Mouse (Mus musculus) hindbrain, embryonic 15.5 days (tissue): ENCODE measurements around the gene Ccdc8. TPM values are rescaled to one million over a fixed set of nuclear protein-coding genes. Genes with fewer than 3 reads are reported as not detected.

Source experiments
- ATAC-seq: fragments of 200-750 bp; cut with Nextera tagmentation; 2 replicates; pipeline ENCODE4 v1.8.0; 2017; ENCODE audit warnings: low read depth, moderate number of reproducible peaks, moderate TSS enrichment; ENCODE audit not compliant: low FRiP score
- H3K27ac ChIP-seq: fragments of 300-500 bp; sonication (generic); replicated peaks from 2 replicates; pipeline ENCODE4 v1.5.1; 2015; ENCODE audit warnings: mild to moderate bottlenecking, inconsistent platforms
- H3K27me3 ChIP-seq: fragments of 300-500 bp; sonication (generic); 2 replicates; pipeline ENCODE4 v1.6.1; 2015; ENCODE audit warnings: control low read depth, inconsistent platforms
- H3K36me3 ChIP-seq: fragments of 300-500 bp; sonication (generic); 2 replicates; pipeline ENCODE4 v1.6.1; 2015; ENCODE audit warnings: control low read depth, inconsistent platforms
- H3K4me1 ChIP-seq: fragments of 300-500 bp; sonication (generic); replicated peaks from 2 replicates; pipeline ENCODE4 v1.6.1; 2015; ENCODE audit warnings: control low read depth, inconsistent platforms
- H3K4me2 ChIP-seq: fragments of 300-500 bp; sonication (generic); 2 replicates; pipeline ENCODE4 v1.6.1; 2015; ENCODE audit warnings: moderate library complexity, mild to moderate bottlenecking, inconsistent platforms
- H3K4me3 ChIP-seq: fragments of 300-500 bp; sonication (generic); 2 replicates; pipeline ENCODE4 v1.5.1; 2015; ENCODE audit warnings: mild to moderate bottlenecking, inconsistent platforms
- H3K9ac ChIP-seq: fragments of 300-500 bp; sonication (generic); 2 replicates; pipeline ENCODE4 v1.6.1; 2015; ENCODE audit warnings: inconsistent platforms
- H3K9me3 ChIP-seq: fragments of 300-500 bp; sonication (generic); 2 replicates; pipeline ENCODE4 v1.6.1; 2016; ENCODE audit warnings: control low read depth, inconsistent platforms
- WGBS: fragments of 180-500 bp; shearing (Covaris S2); methylation state at CpG from one replicate; pipeline ENCODE4 v1.1.7; 2015; 5-methylcytosine and 5-hydroxymethylcytosine counted together
- polyA plus RNA-seq: library from polyadenylated mRNA; unstranded; fragments of >200 nt; fragmentation: Nextera tagmentation; extraction: Ambion mirVana; gene quantifications from 2 replicates; pipeline ENCODE4 v1.2.1, GENCODE M21; 2015

Ccdc8 gene
- polyA plus RNA-seq, 1 experiment from 2014 or later, result 7.4 TPM

GRCm38 (mm10) chr7:16980348-16980747 lies 12.2 kb upstream of the Ccdc8 start:
- peak overlapping the region; percentile 22 for H3K4me3 ChIP-seq
- peak; percentile 23; the same call in 1 of the 2 replicates for ATAC-seq

GRCm38 (mm10) chr7:16982859-16983568 lies 9.5 kb upstream of the Ccdc8 start, which contains the start of gene Gm42372:
TSS of gene Gm42372 (plus strand) at chr7:16983086.
- no peaks in the 10 kb centered on the region for H3K27me3 ChIP-seq
- H3K4me3 ChIP-seq, result peak within 1 kb of the TSS; percentile 50
- 23% methylated on average over 26 of the region's 26 CpGs for WGBS
- H3K9me3 ChIP-seq, result no peaks in the 10 kb centered on the region
- no peaks in the 10 kb centered on the region for H3K36me3 ChIP-seq
- peak within 1 kb of the TSS; percentile 76 for H3K27ac ChIP-seq
- peak within 1 kb of the TSS; percentile 50 for H3K9ac ChIP-seq
- ATAC-seq, result peak; percentile 81
- peaks cover 62% of the 10 kb centered on the region for H3K4me1 ChIP-seq
- peak within 1 kb of the TSS; percentile 68 for H3K4me2 ChIP-seq

More at GRCm38 (mm10) chr7:16980348-16980747, 12.2 kb upstream of the Ccdc8 start:
- Histone ChIP-seq H3K27ac (peak overlapping the region; percentile 68), H3K27me3 (no peaks in the 10 kb centered on the region), H3K4me1 (peaks cover 40% of the 10 kb centered on the region), H3K36me3 (no peaks in the 10 kb centered on the region), H3K4me2 (peak overlapping the region; percentile 49), H3K9me3 (no peaks in the 10 kb centered on the region), H3K9ac (no peak overlapping the region)
- 8% methylated on average over 12 of the region's 12 CpGs for WGBS

GRCm38 (mm10) chr7:16987541-16988149 lies 4.9 kb upstream of the Ccdc8 start:
- no peak overlapping the region for H3K9ac ChIP-seq
- no peak overlapping the region for H3K4me3 ChIP-seq
- ATAC-seq, result no peak
- H3K27ac ChIP-seq, result peak overlapping the region; percentile 78
- no peaks in the 10 kb centered on the region for H3K36me3 ChIP-seq
- H3K9me3 ChIP-seq, result no peaks in the 10 kb centered on the region
- H3K4me1 ChIP-seq, result peaks cover 75% of the 10 kb centered on the region
- 0 out of 2 replicates have a peak overlapping the region, but pooled peaks have one; percentile 20 for H3K4me2 ChIP-seq
- WGBS, result 26% methylated on average over 7 of the region's 7 CpGs
- H3K27me3 ChIP-seq, result no peaks in the 10 kb centered on the region

- no peaks in the 10 kb centered on the region for H3K27me3 ChIP-seq
- ATAC-seq, result no peak
- 34% methylated on average over 3 of the region's 3 CpGs for WGBS
- no peak overlapping the region for H3K4me3 ChIP-seq
- peak overlapping the region; percentile 78 for H3K27ac ChIP-seq
- H3K9me3 ChIP-seq, result no peaks in the 10 kb centered on the region
- no peak overlapping the region for H3K9ac ChIP-seq
- H3K36me3 ChIP-seq, result no peaks in the 10 kb centered on the region
- H3K4me2 ChIP-seq, result no peak overlapping the region
- H3K4me1 ChIP-seq, result peaks cover 67% of the 10 kb centered on the region
Observed at GRCm38 (mm10) chr7:16988405-16988804, 4.1 kb upstream of the Ccdc8 start.

- peak overlapping the region; percentile 6; the same call in 1 of the 2 replicates for H3K4me2 ChIP-seq
Observed at GRCm38 (mm10) chr7:16990006-16990744, 2.3 kb upstream of the Ccdc8 start.

GRCm38 (mm10) chr7:16991681-16992450 lies 642 bp upstream of the Ccdc8 start:
- no peaks in the 10 kb centered on the region for H3K9me3 ChIP-seq
- peak overlapping the region; percentile 75 for H3K27ac ChIP-seq
- peak; percentile 57; the same call in 1 of the 2 replicates for ATAC-seq
- H3K36me3 ChIP-seq, result no peaks in the 10 kb centered on the region
- no peaks in the 10 kb centered on the region for H3K27me3 ChIP-seq
- H3K4me1 ChIP-seq, result peaks cover 58% of the 10 kb centered on the region
- 52% methylated on average over 18 of the region's 18 CpGs for WGBS
- H3K9ac ChIP-seq, result no peak overlapping the region
- H3K4me3 ChIP-seq, result no peak overlapping the region
- peak overlapping the region; percentile 22 for H3K4me2 ChIP-seq

More at GRCm38 (mm10) chr7:16990006-16990744, 2.3 kb upstream of the Ccdc8 start:
- 27% methylated on average over 15 of the region's 15 CpGs for WGBS
- Histone ChIP-seq H3K9ac (no peak overlapping the region), H3K4me1 (peaks cover 69% of the 10 kb centered on the region), H3K27me3 (no peaks in the 10 kb centered on the region), H3K36me3 (no peaks in the 10 kb centered on the region), H3K27ac (peak overlapping the region; percentile 50), H3K4me3 (no peak overlapping the region), H3K9me3 (no peaks in the 10 kb centered on the region)
- no peak for ATAC-seq

GRCm38 (mm10) chr7:16993651-16994399 lies 1.3 kb downstream of the Ccdc8 start:
- Histone ChIP-seq H3K27ac (peak overlapping the region; percentile 64), H3K27me3 (no peaks in the 10 kb centered on the region), H3K9ac (peak overlapping the region; percentile 36), H3K4me3 (peak overlapping the region; percentile 36), H3K9me3 (no peaks in the 10 kb centered on the region), H3K4me1 (peaks cover 49% of the 10 kb centered on the region), H3K36me3 (no peaks in the 10 kb centered on the region), H3K4me2 (peak overlapping the region; percentile 44)
- peak; percentile 75 for ATAC-seq
- WGBS, result 9% methylated on average over 27 of the region's 27 CpGs

- Histone ChIP-seq H3K9me3 (no peaks in the 10 kb centered on the region), H3K27me3 (no peaks in the 10 kb centered on the region), H3K4me1 (peaks cover 47% of the 10 kb centered on the region), H3K36me3 (no peaks in the 10 kb centered on the region), H3K4me2 (peak overlapping the region; percentile 44), H3K4me3 (peak overlapping the region; percentile 36), H3K9ac (peak overlapping the region; percentile 36; the same call in 1 of the 2 replicates), H3K27ac (peak overlapping the region; percentile 64)
- WGBS, result 16% methylated on average over 20 of the region's 20 CpGs
- ATAC-seq, result no peak
Observed at GRCm38 (mm10) chr7:16994400-16994799, 1.9 kb downstream of the Ccdc8 start.

- H3K4me1 ChIP-seq, result peaks cover 43% of the 10 kb centered on the region
- ATAC-seq, result no peak
- H3K4me2 ChIP-seq, result peak overlapping the region; percentile 44
- no peaks in the 10 kb centered on the region for H3K9me3 ChIP-seq
- H3K36me3 ChIP-seq, result no peaks in the 10 kb centered on the region
- H3K27ac ChIP-seq, result no peak overlapping the region
- H3K9ac ChIP-seq, result no peak overlapping the region
- peak overlapping the region; percentile 36 for H3K4me3 ChIP-seq
- no peaks in the 10 kb centered on the region for H3K27me3 ChIP-seq
- WGBS, result 87% methylated on average over 4 of the region's 4 CpGs
Observed at GRCm38 (mm10) chr7:16995345-16995744, 2.8 kb downstream of the Ccdc8 start.

GRCm38 (mm10) chr7:16999233-16999632 lies 6.7 kb downstream of the Ccdc8 start:
- Histone ChIP-seq H3K4me3 (no peak overlapping the region), H3K9me3 (no peaks in the 10 kb centered on the region), H3K4me2 (no peak overlapping the region), H3K9ac (no peak overlapping the region), H3K36me3 (peaks cover 6% of the 10 kb centered on the region), H3K27ac (no peak overlapping the region), H3K27me3 (no peaks in the 10 kb centered on the region), H3K4me1 (peaks cover 18% of the 10 kb centered on the region; the same call in 1 of the 2 replicates)
- WGBS, result 72% methylated on average over 4 of the region's 4 CpGs
- no peak for ATAC-seq

- 28% methylated on average over 4 of the region's 4 CpGs for whole genome bisulfite sequencing
- peak; percentile 10; the same call in 1 of the 2 replicates for ATAC-seq
- H3K9ac ChIP-seq, result no peak overlapping the region
- H3K4me2 ChIP-seq, result no peak overlapping the region
- H3K27me3 ChIP-seq, result no peaks in the 10 kb centered on the region
- H3K27ac ChIP-seq, result no peak overlapping the region
- H3K9me3 ChIP-seq, result no peaks in the 10 kb centered on the region
- H3K4me3 ChIP-seq, result no peak overlapping the region
- H3K4me1 ChIP-seq, result peaks cover 15% of the 10 kb centered on the region; the same call in 1 of the 2 replicates
- peaks cover 8% of the 10 kb centered on the region for H3K36me3 ChIP-seq
Observed at GRCm38 (mm10) chr7:16999650-17000049, 7.1 kb downstream of the Ccdc8 start.
